Mouse (Mus musculus) granulocyte monocyte progenitor cell, adult 5-6 weeks (primary cell): Measurements from ENCODE around the gene Csrp3. TPM values are rescaled to one million over a fixed set of nuclear protein-coding genes. Genes with fewer than 3 reads are reported as not detected.

Experiments used
- ATAC-seq: replicated peaks from 2 replicates; pipeline ENCODE4 v1.8.0; 2016; ENCODE audit warnings: mild to moderate bottlenecking, moderate TSS enrichment, inconsistent platforms; ENCODE audit not compliant: poor library complexity, severe bottlenecking
- total RNA-seq, 2 experiments: library from RNA; stranded (forward) in 1 of 2; stranded (reverse) in 1 of 2; fragments of 200-712, 200-1000 nt in 1 of 2; fragments of >200 nt in 1 of 2; fragmentation: Nextera tagmentation in 1 of 2; gene quantifications; 2 replicates each; pipeline ENCODE4 v1.2.3; 2014 to 2017

Csrp3 gene
- total RNA-seq, 2 experiments from 2014 or later = 6.3 to 9.5 TPM

- ATAC-seq = no peak
Observed at GRCm38 (mm10) chr7:48870579-48871180, 22.8 kb upstream of the Csrp3 start.

GRCm38 (mm10) chr7:48870144-48870543 lies 22.3 kb upstream of the Csrp3 start:
- no peak for ATAC-seq

GRCm38 (mm10) chr7:48867576-48867975 lies 19.7 kb upstream of the Csrp3 start:
- ATAC-seq = no peak

GRCm38 (mm10) chr7:48864671-48865458 lies 17.0 kb upstream of the Csrp3 start:
- peak; percentile 57 for ATAC-seq

GRCm38 (mm10) chr7:48864199-48864598 lies 16.4 kb upstream of the Csrp3 start:
- ATAC-seq = no peak

GRCm38 (mm10) chr7:48861796-48862195 lies 14.0 kb upstream of the Csrp3 start:
- no peak for ATAC-seq

- ATAC-seq = no peak
Observed at GRCm38 (mm10) chr7:48860948-48861347, 13.1 kb upstream of the Csrp3 start.

- peak; percentile 55 for ATAC-seq
Observed at GRCm38 (mm10) chr7:48859362-48859761, 11.5 kb upstream of the Csrp3 start.

GRCm38 (mm10) chr7:48858257-48858656 lies 10.4 kb upstream of the Csrp3 start:
- no peak for ATAC-seq

- ATAC-seq = no peak
Observed at GRCm38 (mm10) chr7:48855461-48855860, 7.6 kb upstream of the Csrp3 start.

GRCm38 (mm10) chr7:48853496-48853895 lies 5.7 kb upstream of the Csrp3 start:
- ATAC-seq = no peak

GRCm38 (mm10) chr7:48851529-48852104 lies 3.8 kb upstream of the Csrp3 start:
- no peak for ATAC-seq

- ATAC-seq = no peak
Observed at GRCm38 (mm10) chr7:48846755-48847154, 1.1 kb downstream of the Csrp3 start.

- ATAC-seq = no peak
Observed at GRCm38 (mm10) chr7:48845213-48845973, 2.4 kb downstream of the Csrp3 start.

GRCm38 (mm10) chr7:48843541-48843940 lies 4.3 kb downstream of the Csrp3 start:
- ATAC-seq = no peak

GRCm38 (mm10) chr7:48842353-48842752 lies 5.5 kb downstream of the Csrp3 start:
- ATAC-seq = no peak

GRCm38 (mm10) chr7:48841538-48841937 lies 6.3 kb downstream of the Csrp3 start:
- ATAC-seq = no peak

- no peak for ATAC-seq
Observed at GRCm38 (mm10) chr7:48840545-48840944, 7.3 kb downstream of the Csrp3 start.

- peak; percentile 57 for ATAC-seq
Observed at GRCm38 (mm10) chr7:48838434-48838833, 9.4 kb downstream of the Csrp3 start.

- peak; percentile 50 for ATAC-seq
Observed at GRCm38 (mm10) chr7:48836949-48837348, 10.9 kb downstream of the Csrp3 start.
